10 mouse cellular contexts compared by ENCODE assay signal in the genomic region with DNA sequence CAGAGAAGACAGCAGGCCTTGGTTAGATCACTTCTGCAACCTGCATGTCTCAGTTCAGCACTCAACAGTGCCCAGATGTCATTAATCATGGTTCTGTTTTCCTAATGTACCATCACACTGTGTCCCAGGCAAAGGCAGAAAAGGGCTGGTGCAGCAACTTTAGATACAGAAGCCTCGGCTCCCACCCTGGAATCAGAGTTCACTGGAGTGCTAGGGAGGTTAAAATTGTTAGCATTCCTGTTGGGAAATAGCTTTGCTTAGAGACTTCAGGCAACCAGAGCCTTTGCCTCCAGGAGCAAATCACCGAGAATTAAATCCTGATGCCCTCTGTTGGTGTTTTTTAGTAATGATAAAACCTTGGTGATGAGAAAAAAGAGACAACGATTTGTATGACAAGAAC. TPM values are rescaled to one million over a fixed set of nuclear protein-coding genes. Genes with fewer than 3 reads are reported as not detected.
A peak's percentile ranks its signal among the peaks of the same experiment; 100 is the strongest.
DNase-seq lines count a peak whose midpoint lies in the region; ATAC-seq and TF ChIP-seq lines count a peak whose summit lies in the region.
"Had no signal": no experiment of that assay in that cellular context is flagged by ENCODE, and none has a peak within 500 bp of the region (broad histone marks: within the 10 kb centered on the region; RNA-seq: fewer than 3 reads in every experiment).

No protein-coding gene starts in this region.

- no peak overlapping the region for H3K4me2 ChIP-seq in liver, embryonic 12.5 days
- H3K4me2 ChIP-seq: stomach, embryonic 15.5 days had no signal

- no peak overlapping the region for H3K4me3 ChIP-seq in heart, adult 2 months
- no peak overlapping the region for H3K4me3 ChIP-seq in liver, embryonic 12.5 days
- H3K4me3 ChIP-seq: stomach, embryonic 15.5 days had no signal

- no peaks in the 10 kb centered on the region for H3K79me2 ChIP-seq in heart, adult 2 months (replicated peaks; ENCODE audit: control insufficient read depth, insufficient read depth, low read length)

- TF ChIP-seq POLR2A in heart, adult 2 months (IDR thresholded peaks at IDR 0.05; ENCODE audit: insufficient read depth, low read depth, low read length), result no peak

- no peaks in the 10 kb centered on the region for H3K36me3 ChIP-seq in heart, adult 2 months (ENCODE audit: control insufficient read depth, insufficient read depth, low read length)
- H3K36me3 ChIP-seq in liver, embryonic 12.5 days, result no peaks in the 10 kb centered on the region
- H3K36me3 ChIP-seq: stomach, embryonic 15.5 days had no signal

- intact Hi-C loops in heart, adult 2 months (cut with DNase I), result no loop called here

- no peak for ATAC-seq in liver, embryonic 12.5 days

- H3K27me3 ChIP-seq in heart, adult 2 months (ENCODE audit: control insufficient read depth, insufficient read depth, low read length), result no peaks in the 10 kb centered on the region
- H3K27me3 ChIP-seq in liver, embryonic 12.5 days (replicated peaks), result no peaks in the 10 kb centered on the region
- H3K27me3 ChIP-seq: stomach, embryonic 15.5 days had no signal

- H3K27ac ChIP-seq in heart, adult 2 months, result no peak overlapping the region
- H3K27ac ChIP-seq in liver, embryonic 12.5 days, result no peak overlapping the region
- H3K27ac ChIP-seq: stomach, embryonic 15.5 days had no signal

- TF ChIP-seq EP300 in heart, adult 2 months (IDR thresholded peaks at IDR 0.05; ENCODE audit: insufficient read depth, low read depth, low read length), result no peak

- no peaks in the 10 kb centered on the region; the same call in 1 of the 2 replicates for H3K4me1 ChIP-seq in heart, adult 2 months (ENCODE audit: control insufficient read depth, insufficient read depth, low read length)
- H3K4me1 ChIP-seq in liver, embryonic 12.5 days, result no peaks in the 10 kb centered on the region
- H3K4me1 ChIP-seq: stomach, embryonic 15.5 days had no signal

- H3K9me3 ChIP-seq in liver, embryonic 12.5 days (replicated peaks), result no peaks in the 10 kb centered on the region
- H3K9me3 ChIP-seq: stomach, embryonic 15.5 days had no signal

- no peak for DNase-seq in heart, adult 2 months
- no peak for DNase-seq in heart, adult 9 months (ENCODE audit: low spot score in 2 of 2)
- peak; percentile 50 for DNase-seq in Muller cell, postnatal 12 days (ENCODE audit: inconsistent ontology term)
- DNase-seq in embryo, embryonic 11 days, result peak; percentile 57
- DNase-seq in kidney, postnatal 10 days, result peak; percentile 20
- no peak for DNase-seq in natural killer cell, adult 2 months (ENCODE audit: low spot score in 2 of 2)
- no peak for DNase-seq in thymus, postnatal 14 days

- H3K9ac ChIP-seq in heart, adult 2 months (ENCODE audit: low read depth, low read length), result no peak overlapping the region
- H3K9ac ChIP-seq in liver, embryonic 12.5 days, result no peak overlapping the region
- H3K9ac ChIP-seq: stomach, embryonic 15.5 days had no signal

- peak; percentile 33 for TF ChIP-seq CTCF in heart, adult 2 months (IDR thresholded peaks at IDR 0.05)

- 27% methylated on average over 3 of the region's 3 CpGs for WGBS in heart, adult 2 months
- 39% methylated on average over 3 of the region's 3 CpGs for WGBS in liver, embryonic 12.5 days (ENCODE audit: insufficient replicate concordance)

RNA-seq across cellular contexts. Expression of gene Astn2, which starts 45.7 kb away (rescaled TPM):
- under 1 TPM; 0.50 to 0.78 TPM for total RNA-seq in heart, adult 2 months (2021)
- 0.90 and 1.1 TPM in 2 replicates for polyA plus RNA-seq in heart, adult 2 months (2012; rRNA removed)
- polyA plus RNA-seq in liver, embryonic 12.5 days (2016; fragmentation: Nextera tagmentation; extraction: Ambion mirVana), result 0.12 and 0.13 TPM in 2 replicates
- polyA plus RNA-seq: liver, embryonic 16.5 days had no signal

Comparison
In these comparisons a context has a peak if more than half of its experiments do, and no peak if none do; other contexts are left out.
1. DNase-seq: peak in Muller cell, postnatal 12 days (single experiment), embryo, embryonic 11 days (single experiment) and kidney, postnatal 10 days (single experiment); none in heart, adult 2 months (0 of 2), heart, adult 9 months (0 of 2), natural killer cell, adult 2 months (0 of 2) and thymus, postnatal 14 days (single experiment).